Mouse (Mus musculus) gastrocnemius, postnatal 36 days (tissue): Measurements from ENCODE around the gene Kras. TPM values are rescaled to one million over a fixed set of nuclear protein-coding genes. Genes with fewer than 3 reads are reported as not detected.

Experiments
- DNase-seq, 2 experiments: peaks; one replicate each; pipeline ENCODE4 v3.0.0; 2022
- intact Hi-C: fragments of 180-260 bp; cut with DNase I; formaldehyde crosslinking; loops from one replicate; pipeline ENCODE4 v1.15.1; 2025
- total RNA-seq, 2 experiments: library from RNA; stranded (reverse); gene quantifications; 2 replicates each; pipeline ENCODE4 v1.2.3; 2021

Kras gene
- total RNA-seq, 2 experiments from 2014 or later = 12.5 to 15.9 TPM

DNA sequence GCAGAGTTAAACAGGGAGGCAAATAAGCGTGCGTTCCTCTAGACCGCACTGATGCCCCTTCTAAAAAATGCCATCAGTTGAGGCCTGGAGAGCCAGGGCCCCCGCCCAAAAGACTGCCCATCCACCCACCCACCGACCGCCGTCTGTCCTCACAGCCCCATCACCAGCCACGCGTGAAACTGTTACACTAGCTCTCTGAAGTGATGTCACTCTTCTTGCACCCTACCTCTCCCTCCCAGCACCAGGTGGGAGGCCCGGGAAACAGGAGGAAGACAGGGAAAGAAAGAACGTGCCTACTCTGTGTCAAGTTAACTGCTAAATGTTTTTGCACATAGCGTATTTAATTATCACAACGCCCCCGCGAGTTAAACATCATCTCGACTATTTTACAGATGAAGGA, 781 bp upstream of the Kras start:
- intact Hi-C loops = loop anchor here (2.0 kb wide), 2 partner anchors 40 to 90 kb away; partner anchors contain the start of genes Casc1 and Etfrf1
- no peak for DNase-seq

DNA sequence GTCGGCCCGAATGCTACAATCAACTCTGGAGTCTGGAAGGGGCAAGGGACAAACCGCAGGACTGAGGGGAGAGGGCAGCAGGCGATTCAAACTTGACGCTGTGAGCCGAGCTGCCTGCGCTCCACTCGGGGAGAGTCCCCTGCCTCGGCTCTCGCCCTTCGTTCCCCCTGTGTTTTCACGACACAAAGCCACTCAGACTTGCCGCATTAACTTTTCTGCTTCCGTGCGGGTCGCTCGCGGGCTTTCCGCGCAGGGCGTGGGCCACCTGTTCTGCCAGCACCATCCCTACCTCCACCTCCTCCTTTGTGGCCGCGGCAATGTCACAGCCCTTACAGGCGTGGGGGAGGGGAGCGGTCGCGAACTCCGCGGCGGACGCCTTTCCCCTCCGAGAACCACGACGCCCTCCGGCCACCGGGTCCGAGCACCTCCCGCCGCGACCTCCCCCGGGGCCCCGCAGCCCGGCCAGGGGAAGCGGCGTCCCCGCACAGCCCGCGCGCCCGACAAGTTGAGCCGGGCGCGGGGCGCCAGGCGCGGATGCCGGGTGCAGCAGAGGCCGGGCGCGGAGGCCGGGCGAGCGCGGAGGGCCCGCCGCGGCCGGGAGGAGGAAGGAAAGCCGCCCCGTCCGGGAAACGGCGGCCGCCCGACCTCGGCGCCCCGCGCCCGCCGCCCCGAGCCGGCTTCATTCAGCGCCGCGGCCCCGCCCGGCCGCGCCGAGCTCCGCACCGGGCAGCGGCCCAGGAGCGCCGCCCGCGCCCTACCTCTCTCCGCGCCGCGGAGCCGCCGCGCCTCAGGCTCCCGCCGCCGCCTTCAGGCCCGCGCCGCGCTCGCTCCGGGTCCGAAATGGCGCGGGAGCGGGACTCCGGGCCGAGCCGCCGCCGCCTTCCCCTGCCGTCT, 501 bp downstream of the Kras start:
- intact Hi-C loops = loop anchor here (2.0 kb wide), 2 partner anchors 39 to 91 kb away; partner anchors contain the start of genes Casc1 and Etfrf1

DNA sequence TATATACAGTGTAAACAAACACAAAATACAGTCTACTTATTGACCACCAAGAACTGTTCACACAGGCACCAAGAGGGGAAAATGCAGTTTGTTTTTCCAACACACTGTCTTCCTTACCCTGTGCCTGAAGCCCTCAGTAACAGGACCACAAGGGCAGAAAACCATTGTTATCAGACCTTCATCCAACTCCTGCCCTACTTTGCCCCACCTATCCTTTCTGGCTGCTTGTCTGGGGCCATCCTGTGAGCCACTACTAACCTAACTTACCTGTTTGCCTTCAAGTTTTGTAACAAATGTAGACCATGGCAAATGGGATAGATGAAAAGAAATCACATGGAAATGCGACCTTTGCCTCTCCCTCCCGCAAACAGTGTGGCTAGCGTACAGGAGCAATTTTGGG, 2.2 kb downstream of the Kras start:
- intact Hi-C loops = no loop called here
- DNase-seq = no peak

More for the DNA sequence above, 501 bp downstream of the Kras start:
- peak; percentile 20 to 41 for DNase-seq

DNA sequence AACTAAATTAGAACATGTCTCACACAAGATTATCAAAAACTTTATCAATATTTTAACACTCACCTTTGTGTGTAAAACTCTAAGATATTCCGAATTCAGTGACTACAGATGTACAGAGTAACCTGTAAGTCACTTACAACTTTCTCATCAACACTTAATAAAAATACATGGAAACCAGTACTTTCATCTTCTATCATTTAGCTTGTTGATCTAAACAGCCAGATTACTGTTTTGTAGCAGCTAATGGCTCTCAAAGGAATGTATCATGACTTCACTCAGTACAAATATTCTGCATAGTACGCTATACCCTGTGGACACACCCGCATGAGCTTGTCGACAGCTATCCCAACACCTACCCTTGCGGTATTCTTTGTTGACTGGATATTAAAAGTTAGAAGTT, 3.2 kb downstream of the Kras start:
- intact Hi-C loops = no loop called here

DNA sequence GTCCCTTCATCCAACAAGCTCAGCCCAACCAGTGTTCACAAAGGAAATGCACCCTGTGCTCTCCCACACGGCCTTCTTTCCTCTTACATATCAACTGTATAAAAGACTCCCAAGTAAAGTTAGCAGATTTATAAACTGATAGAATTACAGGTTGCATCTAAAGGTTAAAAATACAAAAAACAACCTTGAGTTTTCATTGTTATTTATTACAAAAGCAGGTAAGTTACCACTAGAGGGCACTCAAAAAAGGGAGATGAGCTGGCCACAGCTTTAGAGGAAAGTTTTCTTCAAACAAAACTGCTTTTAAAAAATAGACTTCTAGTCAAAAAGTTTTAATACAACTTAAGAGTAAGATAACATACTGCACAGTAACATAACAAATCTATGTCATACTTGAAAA, 7.5 kb downstream of the Kras start:
- intact Hi-C loops = loop anchor here (2.0 kb wide), 1 partner anchor 98 kb away; no protein-coding TSS in a partner anchor
- DNase-seq = no peak

More for the DNA sequence above, 3.2 kb downstream of the Kras start:
- DNase-seq = no peak

DNA sequence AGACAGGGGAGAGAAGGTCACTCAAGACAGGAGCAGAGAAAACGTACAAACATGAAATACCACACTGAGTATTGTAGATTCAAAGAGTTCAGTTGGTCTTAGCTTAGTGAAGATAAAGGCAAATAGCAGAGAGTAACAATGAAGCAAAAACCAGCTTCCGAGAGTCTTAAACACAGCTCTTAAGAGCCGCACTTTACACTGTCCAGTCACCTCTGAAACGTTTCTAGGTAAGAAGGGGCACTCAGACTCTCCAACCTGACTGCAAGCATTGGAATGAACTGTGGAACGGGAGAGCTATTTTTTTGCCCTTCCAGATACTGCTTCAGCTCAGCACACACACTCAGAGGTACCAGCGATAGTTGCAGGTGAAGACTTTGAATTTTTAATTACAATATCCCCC, 9.8 kb downstream of the Kras start:
- intact Hi-C loops = no loop called here
- no peak for DNase-seq

DNA sequence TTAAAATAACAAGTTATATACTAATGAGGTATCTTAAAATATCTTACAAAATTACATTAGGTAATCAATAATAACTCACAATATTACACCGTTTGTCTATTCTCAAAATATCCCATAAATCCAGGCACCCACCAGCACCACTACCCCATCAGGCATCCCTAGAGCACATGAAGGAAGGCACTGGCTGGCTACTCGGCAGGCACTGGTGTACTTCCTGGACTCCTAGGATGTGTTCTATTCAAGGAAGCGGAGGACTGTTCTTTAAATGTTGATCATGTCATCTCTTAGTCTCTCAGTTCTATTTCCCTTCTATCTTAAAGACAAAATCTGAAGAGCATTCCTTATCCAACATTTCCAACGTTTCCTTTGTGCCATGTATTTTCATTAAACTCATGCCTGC, 12.9 kb downstream of the Kras start:
- DNase-seq = no peak
- intact Hi-C loops = no loop called here

DNA sequence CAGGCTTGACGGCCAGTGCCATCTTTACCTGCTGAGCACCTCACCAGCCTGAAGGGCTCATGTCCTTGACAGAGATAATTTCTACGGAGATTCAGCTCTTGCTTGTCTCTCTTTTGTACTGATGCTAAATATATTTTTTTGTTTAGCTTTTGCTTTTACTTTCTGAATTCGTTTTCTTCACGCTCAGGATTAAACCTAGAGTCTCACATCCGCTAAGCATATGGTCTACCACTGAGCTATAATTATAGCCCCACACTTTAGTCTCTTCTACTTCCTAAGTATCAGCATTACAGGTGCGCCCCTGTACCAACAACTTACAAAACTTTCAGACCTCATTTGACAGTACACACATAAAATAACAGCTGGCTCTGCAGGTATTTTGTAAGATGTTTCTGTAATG, 14.7 kb downstream of the Kras start:
- DNase-seq = no peak
- intact Hi-C loops = no loop called here

DNA sequence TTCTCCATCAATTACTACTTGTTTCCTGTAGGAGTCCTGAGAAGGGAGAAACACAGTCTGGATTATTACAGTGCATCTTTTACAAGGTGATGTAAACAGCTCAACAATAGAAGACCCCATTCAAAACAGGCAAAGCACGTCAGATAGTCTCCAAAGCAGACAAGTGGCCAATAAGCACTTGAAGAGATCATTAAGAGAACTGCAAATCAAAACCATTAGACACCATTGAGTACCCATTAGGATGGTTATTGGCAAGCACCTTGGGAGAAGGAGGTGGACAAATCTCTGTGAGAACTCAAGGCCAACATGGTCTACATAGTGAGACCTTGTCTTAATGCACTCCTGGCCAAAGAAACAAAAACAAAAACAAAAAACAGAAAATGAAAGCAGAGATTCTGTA, 15.6 kb downstream of the Kras start:
- intact Hi-C loops = no loop called here
- no peak for DNase-seq

DNA sequence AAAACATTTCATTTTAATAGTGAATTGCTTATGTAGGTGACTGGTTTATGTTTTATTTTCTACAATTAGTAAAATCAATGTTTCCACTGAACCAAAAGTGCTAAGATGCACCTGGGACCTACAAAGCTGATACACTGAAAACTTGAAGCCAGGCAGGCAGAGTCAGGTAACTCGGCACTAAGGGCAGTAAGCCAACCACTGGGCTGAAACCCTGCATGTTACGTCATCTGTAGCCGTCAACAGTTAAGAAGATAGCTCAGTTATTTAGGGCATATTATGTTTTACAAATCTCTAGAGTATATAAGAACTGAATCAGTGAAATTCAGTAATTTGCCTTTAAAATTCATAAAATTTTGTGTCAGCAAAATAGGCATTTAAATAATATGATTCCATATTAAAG, 23.7 kb downstream of the Kras start:
- intact Hi-C loops = no loop called here
- no peak for DNase-seq

DNA sequence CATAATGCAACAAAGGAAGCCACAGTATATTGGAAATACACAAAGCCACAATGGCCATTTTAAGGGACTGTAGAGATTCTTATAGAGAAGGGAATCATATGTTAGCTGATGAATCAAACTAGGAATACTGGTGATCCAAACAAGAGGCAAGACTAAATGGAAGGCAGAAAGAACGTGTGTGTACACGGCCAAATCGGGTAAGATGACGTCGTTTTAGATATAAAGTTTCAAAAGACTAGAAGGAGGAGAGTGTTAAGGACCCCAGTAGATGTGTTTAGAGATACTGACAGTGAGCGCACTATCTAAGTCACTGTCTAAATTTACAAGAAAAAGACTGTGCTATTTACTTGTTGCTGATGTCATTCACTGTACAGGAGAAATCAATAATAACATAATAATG, 25.8 kb downstream of the Kras start:
- no peak for DNase-seq
- intact Hi-C loops = no loop called here

DNA sequence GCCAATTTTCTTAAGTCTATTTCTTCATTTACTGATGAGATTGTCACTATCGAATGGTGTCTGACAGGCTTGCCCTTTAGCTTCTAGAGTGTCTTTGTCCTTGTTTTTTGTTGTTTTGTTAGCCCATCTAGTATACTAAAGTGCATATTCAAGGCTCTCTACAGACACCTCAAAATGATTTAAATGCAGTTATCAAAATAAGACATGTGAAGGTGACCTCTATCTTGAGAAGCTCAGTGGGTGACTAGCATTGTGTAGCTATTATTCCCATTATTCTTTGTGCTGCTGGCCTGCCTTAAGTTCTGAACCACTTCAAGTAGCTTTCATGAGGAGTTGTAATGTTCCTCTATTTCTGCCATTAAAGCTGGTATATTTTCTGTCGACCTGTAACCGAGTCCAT, 34.2 kb downstream of the Kras start:
- intact Hi-C loops = no loop called here
- no peak for DNase-seq

DNA sequence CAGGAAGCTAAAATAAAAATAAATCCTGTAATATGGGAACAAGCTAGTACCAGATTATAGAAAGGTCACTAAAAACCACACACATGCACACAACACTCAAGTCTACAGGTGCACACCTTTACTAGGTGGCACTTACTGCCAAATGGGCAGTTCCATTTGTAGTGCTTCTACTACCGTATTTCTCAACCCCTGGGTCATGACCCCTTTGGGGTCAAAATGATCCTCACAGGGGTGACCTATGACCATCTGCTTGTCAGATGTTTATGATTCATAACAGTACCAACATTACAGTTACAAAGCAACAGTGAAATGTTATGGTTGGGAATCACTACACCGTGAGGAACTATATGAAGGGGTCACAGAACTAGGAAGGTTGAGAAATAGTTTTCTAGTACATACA, 36.1 kb downstream of the Kras start:
- no peak for DNase-seq
- intact Hi-C loops = no loop called here

DNA sequence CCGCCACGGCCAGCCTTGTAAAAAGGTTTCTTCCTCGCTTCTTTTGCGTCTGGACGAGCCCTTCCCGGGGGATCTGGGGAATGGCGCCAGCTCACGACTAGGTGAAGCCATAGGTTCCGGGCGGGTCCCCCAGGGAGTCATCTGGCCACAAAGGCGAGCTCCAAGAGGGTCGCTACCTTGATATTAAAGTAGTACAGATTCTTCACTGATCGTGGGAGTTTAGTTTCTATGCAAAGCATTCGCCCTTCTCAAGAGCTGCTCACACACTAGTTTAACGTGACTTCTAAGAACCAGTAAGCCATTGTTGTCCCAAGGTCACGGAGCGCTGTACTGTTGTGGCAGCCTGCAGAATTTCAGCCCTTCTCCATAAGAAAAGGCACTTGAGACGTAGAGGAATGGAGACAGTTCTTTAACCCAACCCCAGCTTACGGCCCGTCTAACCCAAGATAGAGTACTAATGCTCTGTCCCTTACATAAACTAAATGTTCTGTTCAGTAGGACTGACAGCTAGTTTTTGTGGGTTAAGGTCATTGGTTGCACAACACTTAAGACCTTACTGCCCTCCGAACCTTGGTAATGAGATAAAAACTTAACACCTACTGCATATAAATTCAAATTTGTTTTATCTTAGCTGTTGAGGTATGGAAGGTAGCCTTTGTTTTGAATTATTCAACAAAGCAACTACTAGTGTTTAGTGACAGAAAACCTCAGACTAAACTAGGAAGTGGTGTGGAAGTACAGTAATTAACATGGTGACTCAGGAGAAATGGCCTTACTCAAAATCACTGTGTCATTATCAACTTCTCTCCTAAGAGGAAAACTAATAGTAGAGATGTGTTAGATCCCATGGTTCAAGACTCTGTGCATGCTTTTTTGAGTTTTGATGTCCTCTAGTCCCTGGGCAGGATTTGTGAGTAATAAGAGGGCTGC, 38.4 kb downstream of the Kras start:
- intact Hi-C loops = loop anchor here (2.0 kb wide), 1 partner anchor 39 kb away; the partner anchor contains the start of gene Kras
- no peak for DNase-seq

DNA sequence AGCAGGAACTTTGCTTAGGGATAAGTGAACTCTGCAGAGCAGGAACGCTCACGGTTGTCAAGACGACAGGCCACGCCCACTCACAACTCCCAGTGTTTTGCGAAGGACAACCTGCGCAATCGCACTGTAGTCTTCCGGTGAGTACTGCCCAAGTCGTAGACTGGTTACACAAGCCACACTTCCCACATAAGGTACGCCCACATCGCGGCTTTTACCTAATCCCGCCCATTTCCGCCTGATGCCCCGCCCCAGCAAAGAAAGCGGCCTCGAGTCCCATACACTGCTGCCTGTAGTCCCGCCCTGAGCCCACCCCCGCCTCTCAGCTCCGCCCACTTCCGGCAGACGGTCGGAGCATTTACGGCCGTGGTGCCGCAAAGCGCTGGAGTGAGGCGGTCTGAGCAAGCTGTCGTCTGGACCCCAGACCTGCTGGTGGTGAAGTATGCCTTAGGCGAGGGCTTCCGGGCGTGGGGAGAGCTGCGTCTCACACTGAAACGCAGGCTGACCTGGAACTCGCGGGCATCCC, 39.2 kb downstream of the Kras start, which contains the start of the genes Casc1 and Etfrf1:
Gene Casc1 (minus strand): TSS at position 190 of the 523 bp plus-strand sequence.
Gene Etfrf1 (plus strand): TSS at position 319 of the 523 bp plus-strand sequence.
- intact Hi-C loops = loop anchor here (2.0 kb wide), 1 partner anchor 40 kb away; the partner anchor contains the start of gene Kras

DNA sequence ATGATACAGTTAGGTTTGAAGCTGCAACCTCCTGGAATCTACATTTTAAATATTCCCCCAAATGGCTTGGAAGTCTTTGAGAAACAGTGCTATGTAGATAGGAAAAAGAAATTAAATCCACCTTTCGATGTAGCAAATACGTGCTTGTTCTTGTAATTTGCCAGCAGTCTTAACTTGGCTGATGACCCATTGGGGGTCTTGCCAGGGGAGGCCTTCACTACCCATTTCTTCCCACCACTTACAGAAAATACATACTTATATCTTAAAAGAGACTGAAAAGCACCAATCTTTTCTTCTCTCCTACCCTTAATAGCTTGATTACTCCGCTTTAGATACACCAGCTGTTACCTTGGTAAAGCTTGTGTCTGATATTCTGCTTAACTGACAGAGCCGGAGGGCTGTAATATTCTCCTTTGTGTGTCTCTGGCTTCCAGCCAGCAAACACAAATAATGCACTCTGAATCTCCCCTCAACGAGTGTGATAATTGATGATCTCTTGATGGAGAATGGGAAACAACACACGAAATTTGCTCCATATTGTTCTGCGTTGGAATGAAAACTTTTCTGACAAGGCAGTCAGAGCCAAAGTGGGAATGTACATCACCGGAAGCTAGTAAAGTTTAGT, 39.9 kb downstream of the Kras start:
- intact Hi-C loops = loop anchor here (2.0 kb wide), 1 partner anchor 41 kb away; the partner anchor contains the start of gene Kras
- no peak for DNase-seq

More for the DNA sequence above, 39.2 kb downstream of the Kras start, which contains the start of the genes Casc1 and Etfrf1:
- DNase-seq = peak; percentile 97 to 98

DNA sequence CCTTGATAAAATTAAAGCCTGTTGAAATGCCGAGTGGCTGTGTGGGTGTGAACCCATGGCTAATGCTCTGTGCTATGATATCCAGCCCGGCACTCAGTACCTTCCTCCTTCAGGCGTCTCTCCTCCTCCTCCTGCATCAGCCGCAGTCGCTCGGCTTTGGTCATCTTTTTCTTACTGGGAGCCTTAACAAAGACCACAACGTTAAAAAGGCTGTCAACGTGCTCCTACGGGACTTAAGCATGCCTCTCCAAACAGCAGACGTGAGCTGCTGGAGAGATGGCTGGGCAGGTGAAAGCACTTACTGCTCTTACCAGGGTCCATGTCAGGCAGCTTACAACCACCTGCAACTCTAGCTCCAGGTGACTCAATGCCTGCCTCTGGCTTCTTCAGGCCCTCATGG, 44.9 kb downstream of the Kras start:
- DNase-seq = no peak
- intact Hi-C loops = no loop called here

DNA sequence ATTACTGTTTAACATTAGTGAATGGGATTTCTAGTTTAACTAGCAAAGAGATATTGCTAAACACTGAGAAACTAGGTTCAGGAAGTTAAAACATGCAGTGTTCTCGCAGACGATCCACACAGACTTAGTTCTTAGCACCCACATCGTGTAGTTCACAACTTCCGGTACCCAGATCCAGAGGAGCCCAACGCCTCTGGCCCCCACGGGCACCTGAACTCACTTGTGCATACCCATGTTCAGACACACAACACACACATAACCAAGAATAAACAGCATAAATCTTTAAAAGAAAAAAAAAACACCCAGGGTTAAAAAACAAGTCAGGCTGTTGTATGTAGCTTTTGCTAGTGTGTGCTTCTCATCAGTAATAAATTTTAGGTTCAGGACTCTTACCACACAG, 45.6 kb downstream of the Kras start:
- intact Hi-C loops = no loop called here
- DNase-seq = no peak

DNA sequence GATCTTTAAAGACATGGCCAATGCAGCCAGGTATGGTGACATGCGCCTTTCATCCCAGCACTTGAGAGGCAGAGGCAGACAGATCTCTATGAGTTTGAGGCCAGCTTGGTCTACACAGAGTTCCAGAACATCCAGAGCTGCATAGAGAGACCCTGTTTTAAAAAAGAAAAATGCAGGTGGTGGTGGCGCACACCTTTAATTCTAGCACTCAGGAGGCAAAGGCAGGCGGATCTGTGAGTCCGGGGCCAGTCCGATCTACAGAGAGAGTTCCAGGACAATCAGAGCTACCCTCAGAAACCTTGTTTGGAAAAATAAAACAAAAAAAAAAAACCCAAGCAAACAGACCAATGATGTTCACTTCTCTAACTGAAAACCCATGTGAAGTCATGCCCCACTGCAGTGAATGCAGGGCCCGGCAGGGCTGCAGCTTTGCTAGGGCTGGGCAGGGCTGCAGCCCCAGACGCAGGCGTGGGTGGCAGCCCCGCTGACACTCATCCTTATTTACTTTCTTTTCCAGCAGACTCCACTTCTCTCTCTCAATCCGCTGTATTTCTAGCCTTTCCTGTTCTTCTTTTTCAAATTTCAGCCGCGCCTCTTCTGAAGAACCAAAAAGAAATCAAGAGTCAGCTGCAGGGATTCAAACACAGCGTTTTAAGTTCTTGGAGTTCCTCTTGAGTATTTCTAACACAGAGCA, 47.5 kb downstream of the Kras start:
- intact Hi-C loops = no loop called here
- no peak for DNase-seq
